Mouse (Mus musculus) right cerebral cortex, postnatal 10 days (tissue): Measurements from ENCODE around the gene Arnt2.
A peak's percentile ranks its signal among the peaks of the same experiment; 100 is the strongest.

Source experiments
- DNase-seq, 2 experiments: peaks; one replicate each; pipeline ENCODE4 v3.0.0; 2021; ENCODE audit warnings: low spot score in 2 of 2

The Arnt2 gene

DNA sequence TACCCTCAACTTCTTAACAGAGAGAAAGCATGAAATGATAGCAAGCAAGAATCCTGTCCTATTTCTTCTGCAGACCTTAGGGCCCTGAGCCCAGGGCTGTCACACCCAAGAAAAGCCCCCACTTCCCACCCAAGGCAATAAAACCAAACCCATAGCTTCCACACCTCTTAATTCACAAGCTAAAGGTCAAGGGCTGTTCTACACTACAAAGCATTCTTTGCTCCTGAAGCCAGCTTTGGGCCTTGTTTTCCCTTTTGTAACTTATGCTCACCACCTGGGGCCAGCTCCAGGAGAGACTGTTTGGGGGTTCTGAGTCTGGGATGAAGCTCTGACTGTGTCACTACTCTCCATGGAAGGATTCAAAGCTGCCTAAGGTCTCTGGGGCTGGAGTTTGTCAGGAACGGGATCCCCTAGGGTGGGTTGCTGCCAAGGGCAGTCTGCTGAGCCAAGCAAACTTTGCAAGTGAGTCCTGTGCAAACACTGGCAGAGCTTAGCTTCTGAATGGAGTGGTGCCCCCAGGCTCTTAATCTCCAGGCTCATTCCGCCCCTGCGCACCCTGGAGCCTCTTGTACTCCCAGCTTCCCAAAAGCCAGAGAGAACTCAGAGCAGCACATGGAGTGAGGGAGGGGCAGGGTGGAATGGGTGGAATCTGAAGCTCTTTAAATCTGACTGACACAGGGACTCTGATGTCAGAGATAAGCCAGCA lies 161.9 kb downstream of the Arnt2 start:
- no peak for DNase-seq

GRCm38 (mm10) chr7:84246878-84247277 lies 163.1 kb downstream of the Arnt2 start:
- no peak for DNase-seq

GRCm38 (mm10) chr7:84246093-84246492 lies 163.9 kb downstream of the Arnt2 start:
- no peak for DNase-seq

- DNase-seq: no peak
Measured at GRCm38 (mm10) chr7:84240406-84240805, 169.6 kb downstream of the Arnt2 start.

DNA sequence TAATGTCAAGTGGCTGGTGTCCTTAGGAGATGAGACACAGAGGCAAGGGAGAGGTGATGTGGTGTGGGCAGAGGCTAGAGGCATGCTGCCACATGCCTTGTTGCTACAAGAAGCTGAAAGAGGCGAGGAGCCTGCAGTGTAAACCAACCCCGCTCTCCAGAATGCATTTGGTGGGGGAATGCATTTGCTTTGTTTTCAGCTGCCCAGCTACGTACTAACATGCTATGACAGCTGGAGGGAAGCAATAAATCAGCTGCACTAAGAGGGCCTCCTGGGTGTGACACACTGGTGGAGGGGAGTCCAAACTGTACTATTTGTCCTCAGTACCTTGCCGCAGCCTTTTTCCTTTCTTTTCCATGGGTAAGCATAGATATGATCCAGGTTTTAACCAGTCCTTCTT lies 172.3 kb downstream of the Arnt2 start:
- DNase-seq: no peak

- DNase-seq: no peak
Measured at GRCm38 (mm10) chr7:84231396-84231795, 178.6 kb downstream of the Arnt2 start.

GRCm38 (mm10) chr7:84227652-84228051 lies 182.3 kb downstream of the Arnt2 start:
- no peak for DNase-seq

DNA sequence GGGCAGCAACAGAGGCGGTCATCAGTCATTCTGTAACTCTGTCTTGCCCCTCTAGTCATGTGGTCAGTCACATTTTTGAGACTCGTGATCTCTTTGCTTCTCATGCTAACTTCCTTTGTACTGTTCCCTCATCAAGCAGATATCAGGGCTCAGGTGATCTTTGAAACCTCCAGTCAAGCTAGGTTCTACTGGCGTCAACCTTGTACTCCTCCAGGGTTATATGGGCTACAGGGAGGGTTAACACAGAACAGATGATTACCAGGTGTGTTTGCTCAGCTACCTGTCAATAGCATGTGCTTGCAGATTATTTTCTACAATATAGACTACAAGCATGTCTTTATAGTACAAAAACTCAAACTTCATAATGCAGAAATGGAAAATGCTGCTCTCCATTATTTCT lies 183.1 kb downstream of the Arnt2 start:
- DNase-seq: no peak

GRCm38 (mm10) chr7:84212112-84212511 lies 197.9 kb downstream of the Arnt2 start:
- no peak for DNase-seq

GRCm38 (mm10) chr7:84210585-84211291 lies 199.2 kb downstream of the Arnt2 start:
- DNase-seq: no peak

DNA sequence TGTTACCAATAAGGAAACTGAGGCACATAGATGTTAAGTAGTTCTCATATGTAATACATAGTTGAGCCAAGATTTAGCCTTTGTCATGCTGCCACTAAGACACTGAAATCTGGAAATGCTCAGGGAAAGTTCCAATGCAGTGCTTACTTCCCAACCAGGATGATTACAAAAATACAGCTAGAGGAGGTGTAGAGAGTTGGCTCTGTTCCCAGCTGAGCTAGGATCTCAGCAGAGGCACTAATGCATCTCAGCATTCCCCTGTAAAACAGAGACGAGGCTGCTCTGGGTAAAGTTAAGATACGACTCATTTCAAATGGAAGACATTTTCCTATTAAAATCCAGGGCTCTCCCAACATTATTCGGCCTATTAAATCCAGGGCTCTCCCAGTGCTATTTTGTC lies 206.0 kb downstream of the Arnt2 start:
- peak; percentile 46 to 56 for DNase-seq

GRCm38 (mm10) chr7:84201151-84202068 lies 208.6 kb downstream of the Arnt2 start:
- DNase-seq: no peak

- DNase-seq: no peak
Measured at GRCm38 (mm10) chr7:84197208-84197860, 212.6 kb downstream of the Arnt2 start.
